Mouse (Mus musculus): ENCODE measurements at regions not wholly inside any gene's neighbourhood (a gene's known extent, or its start where the extent isn't known, plus 50 kb on each side); places are given as distances from the start of the nearest gene placed in this dataset.

- ATAC-seq (peak; percentile 73), DNase-seq (no peak)
- TF ChIP-seq EP300 (IDR thresholded peaks at IDR 0.05; ENCODE audit: low read depth) = peak; percentile 84
- no peak for TF ChIP-seq CTCF (IDR thresholded peaks at IDR 0.05; ENCODE audit: low read depth)
- peak overlapping the region; percentile 87 for H3K27ac ChIP-seq (ENCODE audit: low read depth)
- H3K27me3 ChIP-seq (ENCODE audit: insufficient read depth, low read length) = no peaks in the 10 kb centered on the region
- no peak overlapping the region for H3K4me3 ChIP-seq (ENCODE audit: low read depth, low read length)
- H3K36me3 ChIP-seq (replicated peaks; ENCODE audit: insufficient read depth, low read length) = no peaks in the 10 kb centered on the region
- no peak overlapping the region for H3K9ac ChIP-seq (replicated peaks)
- WGBS (ENCODE audit: insufficient replicate concordance) = 40% methylated on average over 5 of the region's 5 CpGs
- peaks cover 25% of the 10 kb centered on the region for H3K4me1 ChIP-seq (ENCODE audit: insufficient read depth)
- peak overlapping the region; percentile 44 for H3K4me2 ChIP-seq (ENCODE audit: low read depth, low read length)
- no peaks in the 10 kb centered on the region for H3K9me3 ChIP-seq (ENCODE audit: low read length)
These were observed 123.3 kb upstream of the Itga4 start for GRCm38 (mm10) chr2:79131743-79132517.

- H3K4me3 ChIP-seq (ENCODE audit: low read depth, low read length) = no peak overlapping the region
- 59% methylated on average over 3 of the region's 3 CpGs for WGBS (ENCODE audit: insufficient replicate concordance)
- H3K9ac ChIP-seq (replicated peaks) = no peak overlapping the region
- TF ChIP-seq CTCF (IDR thresholded peaks at IDR 0.05; ENCODE audit: low read depth) (no peak), EP300 (IDR thresholded peaks at IDR 0.05; ENCODE audit: low read depth) (no peak)
- no peak overlapping the region for H3K4me2 ChIP-seq (ENCODE audit: low read depth, low read length)
- no peaks in the 10 kb centered on the region for H3K9me3 ChIP-seq (ENCODE audit: low read length)
- no peaks in the 10 kb centered on the region for H3K36me3 ChIP-seq (replicated peaks; ENCODE audit: insufficient read depth, low read length)
- peak overlapping the region; percentile 87 for H3K27ac ChIP-seq (ENCODE audit: low read depth)
- DNase-seq (no peak), ATAC-seq (peak; percentile 11; the same call in 1 of the 2 replicates)
- peaks cover 21% of the 10 kb centered on the region for H3K4me1 ChIP-seq (ENCODE audit: insufficient read depth)
- H3K27me3 ChIP-seq (ENCODE audit: insufficient read depth, low read length) = no peaks in the 10 kb centered on the region
These were observed 122.7 kb upstream of the Itga4 start for GRCm38 (mm10) chr2:79132518-79132845.

GRCm38 (mm10) chr2:79134281-79134680 is 120.9 kb upstream of the Itga4 start:
- peak; percentile 71 for TF ChIP-seq EP300 (IDR thresholded peaks at IDR 0.05; ENCODE audit: low read depth)
- TF ChIP-seq CTCF (IDR thresholded peaks at IDR 0.05; ENCODE audit: low read depth) = no peak
- Histone ChIP-seq H3K9me3 (ENCODE audit: low read length) (no peaks in the 10 kb centered on the region), H3K27ac (ENCODE audit: low read depth) (no peak overlapping the region), H3K4me2 (ENCODE audit: low read depth, low read length) (no peak overlapping the region), H3K4me3 (ENCODE audit: low read depth, low read length) (no peak overlapping the region), H3K4me1 (ENCODE audit: insufficient read depth) (peaks cover 23% of the 10 kb centered on the region), H3K9ac (replicated peaks) (no peak overlapping the region), H3K27me3 (ENCODE audit: insufficient read depth, low read length) (no peaks in the 10 kb centered on the region), H3K36me3 (replicated peaks; ENCODE audit: insufficient read depth, low read length) (no peaks in the 10 kb centered on the region)
- DNase-seq (no peak), ATAC-seq (peak; percentile 40; the same call in 1 of the 2 replicates)
- WGBS (ENCODE audit: insufficient replicate concordance) = 44% methylated on average over 5 of the region's 5 CpGs

- H3K4me2 ChIP-seq (ENCODE audit: low read depth, low read length) = no peak overlapping the region
- DNase-seq = no peak
- no peak for ATAC-seq
- H3K4me1 ChIP-seq (ENCODE audit: insufficient read depth) = peaks cover 20% of the 10 kb centered on the region
- no peaks in the 10 kb centered on the region for H3K36me3 ChIP-seq (replicated peaks; ENCODE audit: insufficient read depth, low read length)
- no peak overlapping the region for H3K4me3 ChIP-seq (ENCODE audit: low read depth, low read length)
- H3K9me3 ChIP-seq (ENCODE audit: low read length) = no peaks in the 10 kb centered on the region
- no peak overlapping the region for H3K9ac ChIP-seq (replicated peaks)
- no peaks in the 10 kb centered on the region for H3K27me3 ChIP-seq (ENCODE audit: insufficient read depth, low read length)
- no peak overlapping the region for H3K27ac ChIP-seq (ENCODE audit: low read depth)
- TF ChIP-seq CTCF (IDR thresholded peaks at IDR 0.05; ENCODE audit: low read depth) (no peak), EP300 (IDR thresholded peaks at IDR 0.05; ENCODE audit: low read depth) (no peak)
- WGBS (ENCODE audit: insufficient replicate concordance) = 80% methylated on average over 2 of the region's 2 CpGs
These were observed 119.2 kb upstream of the Itga4 start for GRCm38 (mm10) chr2:79135986-79136385.

- H3K4me2 ChIP-seq (ENCODE audit: low read depth, low read length) = no peak overlapping the region
- no peaks in the 10 kb centered on the region for H3K36me3 ChIP-seq (replicated peaks; ENCODE audit: insufficient read depth, low read length)
- H3K27me3 ChIP-seq (ENCODE audit: insufficient read depth, low read length) = no peaks in the 10 kb centered on the region
- 84% methylated on average over 12 of the region's 12 CpGs for WGBS (ENCODE audit: insufficient replicate concordance)
- no peaks in the 10 kb centered on the region for H3K9me3 ChIP-seq (ENCODE audit: low read length)
- no peak overlapping the region for H3K4me3 ChIP-seq (ENCODE audit: low read depth, low read length)
- no peak overlapping the region for H3K27ac ChIP-seq (ENCODE audit: low read depth)
- H3K9ac ChIP-seq (replicated peaks) = no peak overlapping the region
- DNase-seq (no peak), ATAC-seq (no peak)
- TF ChIP-seq EP300 (IDR thresholded peaks at IDR 0.05; ENCODE audit: low read depth) = no peak
- no peak for TF ChIP-seq CTCF (IDR thresholded peaks at IDR 0.05; ENCODE audit: low read depth)
- H3K4me1 ChIP-seq (ENCODE audit: insufficient read depth) = peaks cover 12% of the 10 kb centered on the region
These were observed 118.4 kb upstream of the Itga4 start for GRCm38 (mm10) chr2:79136619-79137458.

GRCm38 (mm10) chr2:79137694-79138171 is 117.5 kb upstream of the Itga4 start:
- Histone ChIP-seq H3K4me3 (ENCODE audit: low read depth, low read length) (no peak overlapping the region), H3K27me3 (ENCODE audit: insufficient read depth, low read length) (no peaks in the 10 kb centered on the region), H3K27ac (ENCODE audit: low read depth) (no peak overlapping the region), H3K4me1 (ENCODE audit: insufficient read depth) (peaks cover 8% of the 10 kb centered on the region), H3K9me3 (ENCODE audit: low read length) (no peaks in the 10 kb centered on the region), H3K9ac (replicated peaks) (no peak overlapping the region), H3K36me3 (replicated peaks; ENCODE audit: insufficient read depth, low read length) (no peaks in the 10 kb centered on the region), H3K4me2 (ENCODE audit: low read depth, low read length) (no peak overlapping the region)
- DNase-seq (no peak), ATAC-seq (no peak)
- WGBS (ENCODE audit: insufficient replicate concordance) = 30% methylated on average over 6 of the region's 6 CpGs
- TF ChIP-seq CTCF (IDR thresholded peaks at IDR 0.05; ENCODE audit: low read depth) (no peak), EP300 (IDR thresholded peaks at IDR 0.05; ENCODE audit: low read depth) (no peak)

All from liver, postnatal 0 days (tissue).